16 mouse cellular contexts compared by ENCODE assay signal in genomic region chr3:67482400-67482799, GRCm38 (mm10). TPM values are rescaled to one million over a fixed set of nuclear protein-coding genes. Genes with fewer than 3 reads are reported as not detected.
"Had no signal": no experiment of that assay in that cellular context is flagged by ENCODE, and none has a peak within 500 bp of the region (broad histone marks: within the 10 kb centered on the region; RNA-seq: fewer than 3 reads in every experiment).

No protein-coding gene starts in this region.

- H3K4me3 ChIP-seq: neural tube, embryonic 13.5 days; neural tube, embryonic 15.5 days; stomach, embryonic 15.5 days had no signal

- H3K27ac ChIP-seq: neural tube, embryonic 13.5 days; neural tube, embryonic 15.5 days; stomach, embryonic 15.5 days; stomach, postnatal 0 days had no signal

- H3K4me2 ChIP-seq: neural tube, embryonic 13.5 days; neural tube, embryonic 15.5 days; stomach, embryonic 15.5 days had no signal

- DNase-seq: right cerebral cortex, adult 18-20 months; right cerebral cortex, postnatal 14 days; right cerebral cortex, postnatal 25 days; right cerebral cortex, postnatal 4 days; spleen, adult 18-20 months; thymus, adult 18-20 months; thymus, adult 2 months; thymus, postnatal 14 days; thymus, postnatal 25 days; thymus, postnatal 36 days; thymus, postnatal 4 days had no signal

- H3K27me3 ChIP-seq: neural tube, embryonic 13.5 days; neural tube, embryonic 15.5 days; stomach, embryonic 15.5 days had no signal

- H3K36me3 ChIP-seq: stomach, embryonic 15.5 days had no signal

- H3K9me3 ChIP-seq: neural tube, embryonic 13.5 days; neural tube, embryonic 15.5 days; stomach, embryonic 15.5 days had no signal

- H3K4me1 ChIP-seq: neural tube, embryonic 13.5 days; neural tube, embryonic 15.5 days; stomach, embryonic 15.5 days had no signal

RNA-seq across cellular contexts. Expression of gene Rarres1, which starts 32.9 kb away (rescaled TPM):
- total RNA-seq: neutrophil, adult 5-6 weeks had no signal
